Mouse (Mus musculus): ENCODE measurements around the gene Fblim1.

DNA sequence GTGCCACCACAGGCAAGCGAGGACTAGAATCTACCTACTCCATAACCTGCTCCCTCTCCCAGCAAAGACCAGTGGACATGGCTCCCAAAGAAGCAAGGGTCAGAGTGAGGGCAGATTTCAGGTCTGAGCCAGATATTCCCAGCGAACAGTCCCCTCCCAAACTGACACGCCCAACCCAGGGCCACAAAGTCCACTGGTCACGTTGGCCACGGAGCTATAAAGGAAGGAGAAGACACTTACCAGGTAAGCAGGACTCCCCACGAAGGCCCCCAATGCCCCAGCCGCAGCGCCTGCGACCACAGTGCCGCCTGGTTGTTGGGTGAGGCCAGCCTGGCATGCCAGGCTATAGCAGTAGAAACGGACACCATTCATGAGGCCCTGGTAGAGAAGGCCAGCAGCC, 17.1 kb upstream of the Fblim1 start:
- TF ChIP-seq POLR2A (IDR thresholded peaks at IDR 0.05; ENCODE audit: borderline replicate concordance, extremely low read depth, low read depth, low read length) (no peak), CTCF (IDR thresholded peaks at IDR 0.05; ENCODE audit: insufficient read depth, low read length) (no peak)

All from lung, adult 2 months (tissue).